Mouse (Mus musculus): ENCODE data around the gene Mapkapk5. TPM values are rescaled to one million over a fixed set of nuclear protein-coding genes. Genes with fewer than 3 reads are reported as not detected.

The Mapkapk5 gene
- polyA plus RNA-seq, 1 experiment = 7.0 TPM

DNA sequence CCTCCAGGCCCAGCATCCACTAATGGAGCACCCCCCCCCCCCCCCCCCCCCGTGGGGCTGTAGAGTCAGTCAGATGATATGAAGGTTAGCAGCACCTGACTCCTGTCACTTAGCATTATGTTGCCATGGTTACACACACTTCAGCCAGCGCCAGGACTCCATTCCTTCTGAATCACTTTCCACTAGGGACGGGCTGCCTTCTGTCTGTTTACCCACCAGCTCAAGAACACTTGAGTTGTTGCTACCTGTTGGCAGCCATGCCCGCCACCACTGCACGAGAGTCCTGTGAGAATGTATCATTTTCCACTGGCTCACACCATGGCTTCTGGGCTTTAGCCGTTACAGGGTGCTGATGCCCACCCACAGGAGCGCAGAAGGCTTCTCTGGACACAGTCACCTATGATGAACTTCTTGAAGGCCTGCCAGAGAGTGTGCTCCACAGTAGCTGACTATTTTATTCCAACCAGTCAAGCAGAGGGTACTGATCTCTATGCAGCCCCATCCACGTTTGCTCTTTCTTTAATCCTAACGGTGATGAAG, 24.2 kb upstream of the Mapkapk5 start:
- Histone ChIP-seq H3K4me1 (ENCODE audit: control insufficient read depth) (no peaks in the 10 kb centered on the region), H3K27me3 (ENCODE audit: control insufficient read depth) (no peaks in the 10 kb centered on the region), H3K4me3 (replicated peaks) (no peak overlapping the region), H3K36me3 (ENCODE audit: control insufficient read depth) (peaks cover 61% of the 10 kb centered on the region), H3K9me3 (ENCODE audit: control insufficient read depth, low read length) (no peaks in the 10 kb centered on the region)
- TF ChIP-seq GATA1 (IDR thresholded peaks at IDR 0.05; ENCODE audit: low read length) = no peak
- TF ChIP-seq TAL1 (IDR thresholded peaks at IDR 0.05; ENCODE audit: low read length) = no peak

DNA sequence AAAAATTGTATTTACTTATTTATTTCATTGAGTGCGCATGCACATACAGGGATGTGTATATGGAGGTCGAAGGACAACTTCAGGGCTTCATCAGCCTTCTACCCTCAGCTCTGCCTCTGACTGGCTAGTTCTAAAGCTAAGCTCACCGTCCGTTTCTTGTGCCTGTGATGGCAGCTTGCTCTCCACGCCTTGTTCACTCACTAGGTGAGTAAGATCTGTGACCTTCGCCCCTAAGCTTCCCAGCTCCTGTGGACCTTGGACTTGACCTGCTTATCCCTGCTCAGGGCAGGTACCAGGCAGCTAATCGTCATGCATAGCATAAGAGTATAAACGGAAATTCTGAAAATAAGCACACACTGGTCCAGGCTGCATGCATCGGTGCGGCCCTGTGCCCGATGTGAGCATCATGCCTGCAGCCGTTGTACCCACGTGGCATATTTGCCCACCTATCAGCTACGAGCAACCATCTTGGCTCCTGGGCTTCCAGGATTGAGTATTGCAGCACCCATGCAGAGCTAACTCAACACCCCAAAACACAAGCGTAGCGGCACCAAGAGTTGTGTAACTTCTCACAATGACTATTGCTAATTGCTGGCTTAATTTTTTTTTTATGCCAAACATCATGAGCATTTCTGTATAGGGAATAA, 20.5 kb upstream of the Mapkapk5 start:
- peaks cover 7% of the 10 kb centered on the region for H3K4me1 ChIP-seq (ENCODE audit: control insufficient read depth)
- no peak overlapping the region for H3K4me3 ChIP-seq (replicated peaks)
- peaks cover 27% of the 10 kb centered on the region for H3K36me3 ChIP-seq (ENCODE audit: control insufficient read depth)
- H3K9me3 ChIP-seq (ENCODE audit: control insufficient read depth, low read length) = peaks cover 4% of the 10 kb centered on the region
- H3K27me3 ChIP-seq (ENCODE audit: control insufficient read depth) = 0 out of 2 replicates have a peak, but pooled peaks cover 2% of the 10 kb centered on the region
- no peak for TF ChIP-seq GATA1 (IDR thresholded peaks at IDR 0.05; ENCODE audit: low read length)
- TF ChIP-seq TAL1 (IDR thresholded peaks at IDR 0.05; ENCODE audit: low read length) = no peak

DNA sequence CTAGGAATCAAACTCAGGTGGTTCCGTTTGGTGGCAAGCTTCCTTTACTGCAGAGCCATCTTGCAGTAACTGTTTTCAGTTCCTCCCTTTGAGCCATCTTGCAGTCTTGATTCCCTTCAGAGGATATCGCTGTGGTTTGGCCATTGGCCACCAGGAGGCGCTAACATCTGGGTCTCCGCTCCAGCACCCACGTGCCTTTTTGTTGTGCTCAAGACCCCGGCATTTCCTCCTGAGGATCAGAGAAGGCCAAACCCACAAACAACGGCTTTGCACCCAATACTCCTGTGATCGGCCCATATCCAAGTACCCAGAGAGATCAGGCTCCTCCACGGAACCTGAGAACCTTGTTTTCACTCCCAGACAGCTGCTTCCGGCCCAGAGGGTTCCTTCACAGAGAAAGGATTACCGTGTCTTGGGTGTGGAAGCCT, 18.8 kb upstream of the Mapkapk5 start:
- H3K36me3 ChIP-seq (ENCODE audit: control insufficient read depth) = peaks cover 12% of the 10 kb centered on the region
- H3K9me3 ChIP-seq (ENCODE audit: control insufficient read depth, low read length) = peaks cover 4% of the 10 kb centered on the region
- no peak for TF ChIP-seq TAL1 (IDR thresholded peaks at IDR 0.05; ENCODE audit: low read length)
- TF ChIP-seq GATA1 (IDR thresholded peaks at IDR 0.05; ENCODE audit: low read length) = no peak
- 0 out of 2 replicates have a peak, but pooled peaks cover 2% of the 10 kb centered on the region for H3K27me3 ChIP-seq (ENCODE audit: control insufficient read depth)
- peaks cover 7% of the 10 kb centered on the region for H3K4me1 ChIP-seq (ENCODE audit: control insufficient read depth)
- H3K4me3 ChIP-seq (replicated peaks) = peak overlapping the region; percentile 19

DNA sequence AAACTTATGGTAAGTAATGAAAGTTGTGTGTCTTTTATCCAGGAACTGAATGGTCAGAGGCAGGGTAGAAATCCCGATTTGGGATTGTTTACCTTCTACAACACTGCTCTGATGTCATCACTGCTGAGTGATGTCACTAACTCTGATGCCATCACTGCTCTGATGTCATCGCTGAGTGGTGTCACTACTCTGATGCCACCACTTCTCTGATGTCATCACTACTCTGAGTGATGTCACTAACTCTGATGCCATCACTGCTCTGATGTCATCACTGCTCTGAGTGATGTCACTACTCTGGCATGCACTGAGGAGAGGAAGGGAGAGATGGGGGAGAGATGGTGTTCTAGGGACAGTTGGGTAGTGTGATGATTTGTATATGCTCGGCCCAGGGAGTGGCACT, 16.7 kb upstream of the Mapkapk5 start:
- TF ChIP-seq GATA1 (IDR thresholded peaks at IDR 0.05; ENCODE audit: low read length) = no peak
- TF ChIP-seq TAL1 (IDR thresholded peaks at IDR 0.05; ENCODE audit: low read length) = no peak
- H3K4me3 ChIP-seq (replicated peaks) = no peak overlapping the region
- 0 out of 2 replicates have a peak, but pooled peaks cover 2% of the 10 kb centered on the region for H3K27me3 ChIP-seq (ENCODE audit: control insufficient read depth)

DNA sequence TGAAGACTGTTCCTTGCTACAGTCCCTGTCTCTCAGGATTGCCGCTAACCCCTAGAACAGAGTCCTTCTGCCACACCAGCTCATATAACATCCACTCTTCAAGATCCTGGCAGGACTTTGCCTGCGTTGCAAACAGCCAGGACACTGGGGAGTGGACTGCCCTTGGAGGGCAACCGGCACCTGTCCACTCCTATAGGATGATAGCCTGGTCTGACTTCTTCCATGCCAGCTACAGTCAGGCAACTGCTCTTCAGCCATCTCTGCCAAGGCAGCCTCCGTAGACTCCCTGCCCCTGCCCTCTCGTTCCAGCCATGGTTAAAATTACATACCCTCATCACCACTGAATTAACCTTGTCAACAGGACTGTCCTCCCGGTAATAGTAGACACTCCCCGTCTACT, 3.5 kb upstream of the Mapkapk5 start:
- TF ChIP-seq GATA1 (IDR thresholded peaks at IDR 0.05; ENCODE audit: low read length) (no peak), TAL1 (IDR thresholded peaks at IDR 0.05; ENCODE audit: low read length) (no peak)

More for the DNA sequence above, 16.7 kb upstream of the Mapkapk5 start:
- Histone ChIP-seq H3K36me3 (ENCODE audit: control insufficient read depth) (no peaks in the 10 kb centered on the region; the same call in 1 of the 2 replicates), H3K9me3 (ENCODE audit: control insufficient read depth, low read length) (peaks cover 4% of the 10 kb centered on the region), H3K4me1 (ENCODE audit: control insufficient read depth) (peaks cover 7% of the 10 kb centered on the region)

DNA sequence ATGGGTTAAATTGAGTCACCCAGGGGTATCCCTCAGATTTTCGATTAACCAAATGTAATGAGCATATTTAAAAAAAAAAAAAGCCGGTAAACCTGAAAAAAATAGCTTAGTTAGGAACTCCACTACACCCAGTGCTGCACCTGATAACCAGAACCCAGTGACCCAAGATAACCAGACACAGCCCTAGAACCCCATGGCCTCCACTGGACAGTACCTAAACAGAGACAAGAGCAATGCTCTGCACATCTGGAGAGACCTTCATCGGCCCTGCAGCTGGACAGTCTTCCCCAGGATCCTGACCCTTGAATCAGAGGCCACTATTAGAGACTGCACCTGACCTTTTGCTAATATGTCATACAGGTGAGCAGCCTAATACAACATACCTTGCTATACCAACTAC, 1.4 kb upstream of the Mapkapk5 start:
- no peak for TF ChIP-seq TAL1 (IDR thresholded peaks at IDR 0.05; ENCODE audit: low read length)
- TF ChIP-seq GATA1 (IDR thresholded peaks at IDR 0.05; ENCODE audit: low read length) = 0 out of 2 replicates have a peak, but pooled peaks have one; percentile 5
- peaks cover 2% of the 10 kb centered on the region; the same call in 1 of the 2 replicates for H3K9me3 ChIP-seq (ENCODE audit: control insufficient read depth, low read length)
- H3K4me3 ChIP-seq (replicated peaks) = peak overlapping the region; percentile 70
- H3K36me3 ChIP-seq (ENCODE audit: control insufficient read depth) = peaks cover 28% of the 10 kb centered on the region
- H3K27me3 ChIP-seq (ENCODE audit: control insufficient read depth) = no peaks in the 10 kb centered on the region
- H3K4me1 ChIP-seq (ENCODE audit: control insufficient read depth) = peaks cover 58% of the 10 kb centered on the region

More for the DNA sequence above, 3.5 kb upstream of the Mapkapk5 start:
- no peaks in the 10 kb centered on the region for H3K27me3 ChIP-seq (ENCODE audit: control insufficient read depth)
- peaks cover 19% of the 10 kb centered on the region for H3K36me3 ChIP-seq (ENCODE audit: control insufficient read depth)
- H3K9me3 ChIP-seq (ENCODE audit: control insufficient read depth, low read length) = peaks cover 2% of the 10 kb centered on the region; the same call in 1 of the 2 replicates
- no peak overlapping the region for H3K4me3 ChIP-seq (replicated peaks)
- H3K4me1 ChIP-seq (ENCODE audit: control insufficient read depth) = peaks cover 47% of the 10 kb centered on the region

DNA sequence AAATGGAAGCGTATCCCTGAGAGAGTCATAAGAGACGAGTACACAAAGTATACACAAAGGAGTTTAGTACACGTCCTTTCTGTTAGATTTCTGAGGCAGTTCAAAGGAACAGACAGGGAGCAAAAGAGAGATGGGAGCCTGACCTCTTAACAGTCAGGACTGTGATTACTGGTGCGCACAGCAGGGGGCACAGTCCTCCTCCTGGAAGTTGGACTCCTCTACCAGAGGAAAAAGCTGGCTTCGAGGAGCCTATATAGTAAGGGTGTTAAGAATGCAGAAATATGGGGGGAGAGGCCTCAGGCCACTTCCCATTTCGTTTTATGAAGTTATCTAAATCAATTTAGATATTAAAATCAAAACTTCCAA, 808 bp upstream of the Mapkapk5 start:
- Histone ChIP-seq H3K27me3 (ENCODE audit: control insufficient read depth) (no peaks in the 10 kb centered on the region), H3K4me3 (replicated peaks) (peak overlapping the region; percentile 70), H3K9me3 (ENCODE audit: control insufficient read depth, low read length) (no peaks in the 10 kb centered on the region; the same call in 1 of the 2 replicates), H3K4me1 (ENCODE audit: control insufficient read depth) (peaks cover 58% of the 10 kb centered on the region), H3K36me3 (ENCODE audit: control insufficient read depth) (peaks cover 32% of the 10 kb centered on the region)
- TF ChIP-seq GATA1 (IDR thresholded peaks at IDR 0.05; ENCODE audit: low read length) (no peak), TAL1 (IDR thresholded peaks at IDR 0.05; ENCODE audit: low read length) (no peak)

DNA sequence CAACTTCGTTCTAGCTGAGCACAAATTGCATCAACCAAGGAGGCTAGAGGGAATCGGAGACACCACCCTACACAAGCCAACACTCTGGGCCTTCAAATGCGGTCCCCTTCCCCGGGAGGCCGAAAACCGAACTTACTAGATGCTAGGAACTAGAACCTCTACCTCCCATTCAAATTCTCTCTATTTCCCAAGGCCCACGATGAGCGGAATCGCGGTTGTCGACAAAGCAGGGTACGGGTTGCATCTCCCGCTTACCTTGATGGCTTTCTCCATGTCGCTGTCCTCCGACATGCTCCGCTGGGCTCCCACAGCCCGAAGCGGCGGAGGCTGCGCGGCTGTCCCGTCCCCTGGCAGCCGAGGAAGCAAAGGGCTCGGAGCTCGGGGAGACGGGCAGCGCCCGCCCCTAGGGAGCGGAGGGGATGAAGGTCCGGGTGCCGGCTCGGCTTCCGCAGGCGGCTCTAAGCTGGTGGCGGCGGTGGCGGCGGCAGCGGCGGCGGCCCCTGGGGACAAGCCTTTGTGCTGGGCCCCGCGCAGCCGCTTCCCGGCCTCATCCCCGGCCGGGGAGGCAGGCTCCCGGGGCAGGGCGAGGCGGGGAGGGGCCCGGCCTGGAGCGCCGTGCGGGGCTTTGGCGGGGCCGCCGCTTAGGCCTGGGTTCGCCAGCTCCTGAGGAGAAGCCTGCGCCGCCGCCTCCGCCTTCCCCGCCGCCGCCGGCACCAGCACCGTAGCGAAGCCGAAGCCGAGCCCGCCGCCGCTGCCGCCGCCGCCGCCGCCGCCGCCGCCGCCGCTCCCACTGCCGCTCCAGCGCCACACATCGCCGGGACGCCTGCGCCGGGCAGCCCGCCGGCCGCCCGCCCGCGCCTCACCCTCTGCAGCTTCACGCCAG, 554 bp downstream of the Mapkapk5 start, which contains the start of the genes Adam1a and Gm42878:
Gene Adam1a, minus strand, starts transcription at position 573 of the 883 bp plus-strand sequence.
Gene Gm42878, minus strand, starts transcription at position 573 of the 883 bp plus-strand sequence.
- TF ChIP-seq TAL1 (IDR thresholded peaks at IDR 0.05; ENCODE audit: low read length) (no peak), GATA1 (IDR thresholded peaks at IDR 0.05; ENCODE audit: low read length) (no peak)
- Histone ChIP-seq H3K9me3 (ENCODE audit: control insufficient read depth, low read length) (no peaks in the 10 kb centered on the region), H3K4me1 (ENCODE audit: control insufficient read depth) (peaks cover 64% of the 10 kb centered on the region), H3K27me3 (ENCODE audit: control insufficient read depth) (no peaks in the 10 kb centered on the region), H3K4me3 (replicated peaks) (peak within 1 kb of the TSS; percentile 70), H3K36me3 (ENCODE audit: control insufficient read depth) (peaks cover 43% of the 10 kb centered on the region)

Measured in erythroblast, embryonic 14.5 days (primary cell).